ENCODE assay signal across 9 mouse cellular contexts in the genomic region with DNA sequence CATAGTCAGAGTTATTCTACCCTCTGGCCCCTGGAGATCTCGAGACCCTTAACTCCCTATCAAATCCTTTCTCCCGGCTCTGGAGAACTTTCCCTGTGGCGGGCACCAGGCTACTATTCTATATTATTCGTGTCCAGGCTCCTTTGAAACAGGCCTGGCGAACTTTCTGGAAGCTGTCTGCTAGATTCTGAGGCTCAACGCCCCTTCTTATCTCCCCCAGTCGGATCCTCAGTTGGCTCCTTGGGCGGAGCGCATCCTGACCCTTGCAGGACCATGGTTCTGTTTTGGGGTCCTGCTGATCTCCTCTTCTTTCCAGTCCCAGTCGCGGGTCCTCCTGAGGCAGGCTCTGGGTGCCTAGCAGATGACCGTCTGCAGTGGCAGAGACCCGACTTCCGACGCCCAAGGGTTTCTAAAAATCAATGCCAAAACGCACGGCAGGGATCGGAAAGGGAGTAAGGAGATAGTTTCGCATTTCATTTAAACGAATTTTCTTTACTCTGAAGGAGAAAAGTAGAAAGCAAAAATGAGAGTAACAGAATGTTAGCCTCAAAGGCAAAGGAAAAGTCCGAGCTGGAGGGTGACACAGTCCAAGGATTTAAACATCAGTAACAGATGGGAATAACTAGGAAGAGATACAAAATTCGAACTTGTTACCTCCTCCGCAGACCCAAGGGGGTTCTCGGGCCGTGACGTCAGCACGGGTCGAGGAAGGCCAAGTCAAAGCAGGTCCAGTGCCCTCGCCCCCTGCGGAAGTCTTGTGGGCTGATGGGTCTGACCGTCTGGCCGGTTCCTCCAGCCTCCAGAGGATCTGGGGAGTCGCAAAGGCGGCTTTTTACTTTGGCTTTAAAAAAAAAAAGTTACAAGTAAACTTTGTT. TPM values are rescaled to one million over a fixed set of nuclear protein-coding genes. Genes with fewer than 3 reads are reported as not detected.
DNase-seq lines count a peak whose midpoint lies in the region; ATAC-seq and TF ChIP-seq lines count a peak whose summit lies in the region.
"Had no signal": no experiment of that assay in that cellular context is flagged by ENCODE, and none has a peak within 500 bp of the region (broad histone marks: within the 10 kb centered on the region; RNA-seq: fewer than 3 reads in every experiment).

No protein-coding gene starts in this region.

- no peaks in the 10 kb centered on the region for H3K36me3 ChIP-seq in heart, embryonic 10.5 days
- H3K36me3 ChIP-seq in forebrain, embryonic 10.5 days (replicated peaks), result peaks cover 20% of the 10 kb centered on the region
- no peaks in the 10 kb centered on the region for H3K36me3 ChIP-seq in midbrain, embryonic 15.5 days (replicated peaks)

- H3K27me3 ChIP-seq in heart, embryonic 10.5 days (ENCODE audit: insufficient read depth, poor library complexity, severe bottlenecking), result peaks cover 100% of the 10 kb centered on the region
- H3K27me3 ChIP-seq in forebrain, embryonic 10.5 days (ENCODE audit: poor library complexity, severe bottlenecking), result peaks cover 100% of the 10 kb centered on the region
- H3K27me3 ChIP-seq in midbrain, embryonic 15.5 days (replicated peaks), result peaks cover 94% of the 10 kb centered on the region

- H3K4me2 ChIP-seq in midbrain, embryonic 15.5 days, result no peak overlapping the region

- peak; percentile 17 for DNase-seq in heart, postnatal 4 days
- DNase-seq in heart, embryonic 10.5 days (ENCODE audit: low spot score), result no peak
- peak; percentile 44 for DNase-seq in forebrain, embryonic 10.5 days (ENCODE audit: extremely low spot score, low spot score)
- DNase-seq in left cerebral cortex, adult 2 months (ENCODE audit: extremely low spot score in 1 of 2, low spot score in 2 of 2), result no peak
- no peak for DNase-seq in layer of hippocampus, adult 11-12 months (ENCODE audit: low spot score)
- DNase-seq in frontal cortex, adult 2 months (ENCODE audit: extremely low spot score in 1 of 2, low spot score in 1 of 2), result no peak
- DNase-seq: kidney, adult 11 months had no signal

- TF ChIP-seq CTCF in bone marrow macrophage, adult 2 months (IDR thresholded peaks at IDR 0.05; ENCODE audit: low read depth, low read length), result no peak
- no peak for TF ChIP-seq CTCF in left cerebral cortex, adult 2 months (IDR thresholded peaks at IDR 0.05)

- no peak for ATAC-seq in midbrain, embryonic 15.5 days (replicated peaks)

- no peak overlapping the region for H3K4me3 ChIP-seq in heart, embryonic 10.5 days
- peak overlapping the region; percentile 27; the same call in 1 of the 2 replicates for H3K4me3 ChIP-seq in bone marrow macrophage, adult 2 months (ENCODE audit: insufficient read depth, low read length)
- H3K4me3 ChIP-seq in forebrain, embryonic 10.5 days, result peak overlapping the region; percentile 85
- peak overlapping the region; percentile 36; the same call in 1 of the 2 replicates for H3K4me3 ChIP-seq in midbrain, embryonic 15.5 days
- no peak overlapping the region for H3K4me3 ChIP-seq in left cerebral cortex, adult 2 months

- no peaks in the 10 kb centered on the region for H3K9me3 ChIP-seq in heart, embryonic 10.5 days
- 0 out of 2 replicates have a peak, but pooled peaks cover 3% of the 10 kb centered on the region for H3K9me3 ChIP-seq in forebrain, embryonic 10.5 days
- H3K9me3 ChIP-seq in midbrain, embryonic 15.5 days, result no peaks in the 10 kb centered on the region

- H3K27ac ChIP-seq in heart, embryonic 10.5 days, result no peak overlapping the region
- H3K27ac ChIP-seq in bone marrow macrophage, adult 2 months (ENCODE audit: insufficient read depth, low read depth, low read length), result no peak overlapping the region
- H3K27ac ChIP-seq in forebrain, embryonic 10.5 days, result peak overlapping the region; percentile 98
- H3K27ac ChIP-seq in midbrain, embryonic 15.5 days, result no peak overlapping the region
- H3K27ac ChIP-seq in left cerebral cortex, adult 2 months, result no peak overlapping the region

- 2% methylated on average over 34 of the region's 34 CpGs for WGBS in heart, embryonic 10.5 days
- under 1% methylated on average over 34 of the region's 34 CpGs for WGBS in forebrain, embryonic 10.5 days
- 2% methylated on average over 34 of the region's 34 CpGs for whole genome bisulfite sequencing in midbrain, embryonic 15.5 days

- intact Hi-C loops in left cerebral cortex, adult 2 months (cut with DNase I), result no loop called here

- no peak overlapping the region for H3K9ac ChIP-seq in midbrain, embryonic 15.5 days

- no peak for TF ChIP-seq POLR2A in bone marrow macrophage, adult 2 months (IDR thresholded peaks at IDR 0.05; ENCODE audit: borderline replicate concordance, low read depth, low read length)

- peaks cover 30% of the 10 kb centered on the region for H3K4me1 ChIP-seq in heart, embryonic 10.5 days
- no peaks in the 10 kb centered on the region for H3K4me1 ChIP-seq in bone marrow macrophage, adult 2 months (ENCODE audit: control insufficient read depth, insufficient read depth, low read length)
- peaks cover 62% of the 10 kb centered on the region for H3K4me1 ChIP-seq in forebrain, embryonic 10.5 days
- peaks cover 28% of the 10 kb centered on the region for H3K4me1 ChIP-seq in midbrain, embryonic 15.5 days

RNA-seq across cellular contexts. Expression of a gene that starts 1.3 kb away (rescaled TPM):
- total RNA-seq in heart, postnatal 4 days (2021), result under 1 TPM; 0.41 to 0.55 TPM
- polyA plus RNA-seq in heart, embryonic 10.5 days (2016; fragmentation: Nextera tagmentation; extraction: Ambion mirVana), result 0.11 and 0.15 TPM in 2 replicates
- polyA plus RNA-seq in bone marrow macrophage, adult 2 months (2012; ENCODE audit: insufficient read depth, insufficient read length, missing spikeins), result 0.19 TPM in 1 of 2 replicates, not detected in the other
- polyA plus RNA-seq in forebrain, embryonic 10.5 days (2016; fragmentation: Nextera tagmentation; extraction: Ambion mirVana), result 5.6 and 7.0 TPM in 2 replicates
- polyA plus RNA-seq in midbrain, embryonic 15.5 days (2015; fragmentation: Nextera tagmentation; extraction: Ambion mirVana), result 1.1 and 1.6 TPM in 2 replicates
- 1 to 10 TPM; 2.2 to 2.6 TPM for total RNA-seq in left cerebral cortex, adult 2 months (2021)
- polyA plus RNA-seq in frontal cortex, adult 2 months (2012; rRNA removed), result 3.1 and 3.3 TPM in 2 replicates

Comparison
In these comparisons a context has a peak if more than half of its experiments do, and no peak if none do; other contexts are left out.
1. DNase-seq: peak in heart, postnatal 4 days (single experiment) and forebrain, embryonic 10.5 days (single experiment); none in heart, embryonic 10.5 days (single experiment), left cerebral cortex, adult 2 months (0 of 2), layer of hippocampus, adult 11-12 months (single experiment) and frontal cortex, adult 2 months (0 of 2).
2. H3K4me3 ChIP-seq: peak in bone marrow macrophage, adult 2 months (single experiment), forebrain, embryonic 10.5 days (single experiment) and midbrain, embryonic 15.5 days (single experiment); none in heart, embryonic 10.5 days (single experiment) and left cerebral cortex, adult 2 months (single experiment).